Mouse (Mus musculus): ENCODE data around the gene Zbtb4. TPM values are rescaled to one million over a fixed set of nuclear protein-coding genes. Genes with fewer than 3 reads are reported as not detected.

The Zbtb4 gene
- polyA plus RNA-seq (2017; shearing (Covaris generic)) = 5.8 TPM

DNA sequence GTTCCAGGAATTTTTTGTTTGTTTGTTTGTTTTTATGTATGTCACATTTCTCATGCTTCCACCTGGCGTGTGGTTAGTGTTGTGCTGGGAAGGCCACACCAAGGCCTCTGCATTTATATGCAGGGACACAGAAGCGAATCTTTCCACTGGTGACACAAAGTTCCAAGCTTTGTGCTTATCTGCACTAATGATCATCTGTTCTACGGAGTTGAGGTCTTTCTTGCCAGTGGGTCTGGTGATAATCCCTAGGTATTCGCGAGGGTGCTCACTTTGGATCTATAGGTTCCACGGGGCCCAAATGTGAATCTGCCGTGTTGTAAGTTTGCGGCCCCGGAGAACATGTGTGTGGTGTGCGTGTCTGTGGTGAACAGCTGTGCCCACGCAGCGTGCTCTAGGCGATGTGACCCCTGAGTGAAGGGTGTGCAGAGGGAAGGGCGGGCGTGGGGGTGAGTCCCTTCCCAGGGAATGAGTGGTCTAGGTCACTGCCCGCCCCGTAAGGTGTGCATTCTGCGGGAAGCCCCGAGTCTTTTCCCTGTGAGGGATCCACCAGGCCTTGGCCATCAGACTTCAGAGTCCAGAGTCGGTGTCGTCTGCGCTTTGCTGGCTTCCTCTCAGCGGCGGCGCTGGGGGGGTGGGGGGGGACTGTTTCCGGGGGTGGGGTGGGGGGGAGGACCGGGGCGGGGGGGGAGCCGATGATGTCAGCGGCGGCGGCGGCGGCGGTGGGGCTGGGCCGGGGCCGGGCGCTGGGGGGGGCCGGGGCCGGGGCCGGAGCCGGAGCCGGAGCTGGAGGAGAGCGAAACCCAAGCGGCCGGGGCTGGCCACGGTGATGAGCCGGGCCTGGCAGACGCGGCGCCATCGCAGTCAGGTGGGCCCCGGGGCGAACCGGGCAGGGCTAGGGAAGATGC lies at the start of gene Zbtb4:
Gene Zbtb4 (plus strand): TSS at position 692 of the 905 bp plus-strand sequence.

DNA sequence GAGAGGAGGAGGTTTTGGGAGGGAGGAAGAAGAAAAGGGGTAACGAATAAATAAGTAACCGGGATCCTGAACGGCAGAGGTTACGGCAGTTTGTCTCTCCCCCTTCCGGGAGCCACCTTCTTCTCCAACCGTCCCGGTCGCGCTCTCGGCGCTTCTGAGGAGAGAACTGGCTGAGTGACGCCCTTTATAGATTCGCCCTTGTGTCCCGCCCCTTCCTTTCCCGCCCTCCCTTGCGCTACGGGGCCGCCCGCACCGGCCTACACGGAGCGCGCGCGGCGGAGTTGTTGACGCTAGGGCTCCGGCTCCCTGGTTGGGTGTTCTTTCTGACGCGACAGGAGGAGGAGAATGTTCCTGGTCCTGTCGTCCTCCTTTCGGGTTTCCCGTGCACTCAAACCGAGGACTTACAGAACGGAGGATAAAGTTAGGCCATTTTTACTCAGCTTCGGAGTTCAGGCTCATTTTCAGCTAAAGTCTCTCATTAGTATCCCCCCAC lies 7.2 kb upstream of the Zbtb4 start, which contains the start of gene Polr2a:
Gene Polr2a (minus strand): TSS at position 160 of the 493 bp plus-strand sequence.

DNA sequence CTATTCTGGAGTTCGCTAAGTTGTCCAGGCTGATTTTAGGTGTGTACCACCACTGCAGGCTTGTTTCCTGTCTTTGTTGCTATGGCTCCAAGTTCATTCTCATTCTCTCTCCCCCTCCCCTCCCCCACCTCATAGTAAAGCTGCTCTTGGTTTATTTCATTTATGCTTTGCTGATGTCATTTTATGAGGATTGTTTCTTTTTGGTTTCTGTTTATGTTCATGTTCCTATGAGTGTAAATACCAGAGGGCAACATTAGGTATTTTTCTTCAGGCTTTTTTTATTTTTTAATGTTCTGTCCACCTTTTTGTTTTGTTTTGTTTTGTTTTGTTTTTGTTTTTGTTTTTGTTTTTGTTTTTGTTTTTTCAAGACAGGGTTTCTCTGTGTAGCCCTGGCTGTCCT lies 3.8 kb upstream of the Zbtb4 start, which contains the start of gene Slc35g3:
Gene Slc35g3 (minus strand): TSS at position 101 of the 400 bp plus-strand sequence.

DNA sequence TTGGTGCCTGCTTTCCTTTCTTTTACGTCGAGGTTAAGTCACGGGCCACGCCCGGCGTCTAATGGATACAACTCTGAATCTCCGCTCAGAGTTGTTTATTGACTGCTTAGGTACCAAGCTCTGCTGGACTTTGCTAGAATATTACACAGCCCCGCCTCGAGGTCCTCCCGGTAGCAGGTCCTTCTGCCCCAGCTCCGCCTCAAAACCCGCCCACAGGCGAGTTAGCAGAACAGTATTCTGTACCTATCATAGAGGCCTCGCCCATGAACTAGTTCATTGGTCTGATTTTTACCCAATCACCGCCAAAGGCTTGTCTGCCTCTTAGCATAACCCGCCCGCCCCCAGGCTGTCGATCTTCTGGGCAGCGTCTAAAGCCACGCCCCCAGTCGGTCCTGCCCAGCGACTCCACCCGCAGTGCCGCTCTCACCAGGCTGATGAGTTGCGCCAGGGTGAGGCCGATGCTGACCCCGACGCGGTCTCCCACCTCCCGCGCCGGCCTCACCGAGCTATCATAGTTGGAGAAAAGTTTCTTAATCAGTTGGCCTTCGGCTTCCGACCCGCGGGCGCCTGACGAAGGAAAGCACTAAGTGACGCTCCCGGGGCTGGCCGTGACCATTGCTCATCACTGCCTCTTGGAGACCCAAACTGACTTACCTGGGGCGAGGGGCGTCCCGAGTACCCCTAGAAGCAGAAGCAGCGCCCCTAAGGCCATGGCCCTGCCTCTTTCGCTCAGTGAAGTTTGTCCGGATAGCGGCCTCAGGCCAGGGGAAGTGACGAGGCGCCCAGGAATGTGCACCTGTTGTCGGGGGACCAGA lies 29.7 kb downstream of the Zbtb4 start, which contains the start of gene Chrnb1:
Gene Chrnb1 (minus strand): TSS at position 776 of the 815 bp plus-strand sequence.

DNA sequence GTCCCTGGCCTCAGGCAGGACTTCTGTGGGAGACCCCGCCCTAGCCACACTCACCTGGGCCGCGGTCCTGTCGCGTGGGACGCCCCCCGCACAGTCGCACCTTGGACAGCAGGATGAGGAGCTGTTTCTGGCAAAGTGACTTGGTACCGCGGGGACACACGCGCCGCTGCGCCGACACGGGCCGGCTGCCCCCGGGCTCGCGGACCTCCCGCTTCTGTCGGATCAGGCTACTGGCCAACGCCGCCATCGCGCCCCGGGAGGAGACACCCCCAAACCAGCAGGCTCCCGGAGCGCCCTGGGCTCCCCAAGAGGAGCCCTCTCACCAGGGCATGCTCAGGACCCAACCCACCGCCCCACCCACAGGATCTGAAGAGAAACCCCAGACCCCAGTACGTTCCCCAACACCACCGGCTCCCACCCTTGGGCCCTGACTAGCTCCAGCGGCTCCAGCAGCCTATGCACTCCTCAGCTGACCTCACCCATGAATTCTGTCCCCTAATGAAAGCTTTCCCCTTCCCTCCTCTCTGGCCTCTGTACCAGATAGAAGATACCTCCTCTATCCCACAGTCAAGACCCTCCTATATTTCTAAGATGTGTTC lies 35.8 kb downstream of the Zbtb4 start, which contains the start of gene Fgf11:
Gene Fgf11 (minus strand): TSS at position 479 of the 599 bp plus-strand sequence.

DNA sequence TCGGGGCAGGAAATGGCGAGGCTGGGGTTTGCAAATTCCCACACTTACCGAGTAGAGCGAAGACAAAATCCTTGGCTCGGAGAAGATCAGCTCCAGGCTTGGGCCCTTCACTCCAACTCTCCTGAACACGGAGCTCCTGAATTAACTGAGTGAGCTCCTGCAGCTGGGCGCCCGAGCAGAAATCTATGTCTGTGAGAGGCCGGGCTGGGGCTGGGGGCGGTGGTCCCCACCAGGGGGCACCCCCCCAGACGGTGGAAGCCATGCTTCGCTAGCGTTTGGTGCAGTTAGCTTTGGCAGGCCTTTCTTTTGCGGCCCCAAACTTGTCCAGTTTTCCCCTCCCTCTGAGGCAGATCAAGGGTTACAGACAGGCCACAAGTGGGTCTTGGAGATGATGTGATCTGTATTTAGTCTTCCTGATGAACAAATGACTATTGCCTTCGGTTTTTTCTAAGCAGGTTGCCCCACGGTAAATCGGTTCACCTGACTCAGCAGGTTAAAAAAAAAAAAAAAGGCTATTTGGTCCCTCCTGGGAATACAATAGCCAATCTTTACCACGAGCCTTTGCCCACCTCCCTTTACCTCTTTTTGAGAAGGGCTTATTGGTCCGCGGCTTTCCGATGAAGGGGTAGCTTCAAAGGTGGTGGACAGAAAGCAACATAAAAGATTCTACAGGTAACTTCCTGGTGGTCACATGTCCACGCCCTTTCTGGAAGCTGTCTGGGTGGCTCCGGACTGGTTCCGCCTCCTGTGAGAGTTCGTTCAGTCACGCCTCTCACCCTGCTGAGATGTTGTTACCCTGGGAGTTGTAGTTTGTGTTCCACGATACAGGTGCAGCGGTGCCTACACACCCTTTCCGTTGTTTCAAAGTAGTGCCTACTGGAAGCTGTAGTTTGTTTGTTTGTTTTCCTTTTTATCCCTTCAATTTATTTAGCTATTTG lies 39.5 kb downstream of the Zbtb4 start, which contains the start of gene Tmem102:
Gene Tmem102 (minus strand): TSS at position 653 of the 938 bp plus-strand sequence.

DNA sequence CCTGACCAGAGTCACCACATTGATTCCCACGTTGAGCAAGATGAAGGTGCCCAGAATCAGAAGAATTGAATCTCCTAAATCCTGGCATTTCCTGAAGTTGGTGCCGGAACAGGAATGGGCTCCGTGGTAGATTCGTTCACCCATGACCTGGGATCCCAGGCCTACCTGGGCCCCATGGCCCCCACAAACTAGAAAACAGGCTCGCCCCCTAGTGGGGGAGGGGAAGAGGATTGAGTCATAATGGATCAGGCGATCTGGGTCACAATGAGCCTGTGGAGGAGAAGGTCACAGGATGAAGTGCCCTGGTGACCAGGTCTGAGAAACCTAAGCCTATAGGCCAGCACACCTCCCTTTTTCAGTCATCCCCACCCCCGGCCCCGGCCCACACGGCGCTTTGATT lies 49.4 kb downstream of the Zbtb4 start, which contains the start of gene Gm39566:
Gene Gm39566 (minus strand): TSS at position 144 of the 400 bp plus-strand sequence.

DNA sequence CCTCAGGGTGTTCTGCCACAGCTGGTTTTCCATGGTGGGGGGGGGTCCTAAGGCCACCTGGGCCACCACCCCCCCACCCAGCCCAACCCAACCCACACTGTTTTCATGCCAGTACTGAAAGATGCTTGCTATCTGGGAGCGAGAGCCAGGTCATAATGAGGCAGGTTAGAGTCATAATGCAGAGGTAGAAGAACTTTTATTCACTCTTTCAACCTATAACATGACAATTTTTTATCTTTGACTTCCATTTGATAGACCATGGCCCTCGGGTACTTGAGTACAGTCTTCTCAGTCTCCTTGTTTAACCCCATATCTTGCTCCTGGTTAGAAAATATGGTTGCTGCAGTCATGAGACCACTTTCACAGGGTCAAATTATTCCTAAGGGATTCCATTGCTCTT lies 52.7 kb downstream of the Zbtb4 start, which contains the start of gene Spem2:
Gene Spem2 (minus strand): TSS at position 101 of the 400 bp plus-strand sequence.

DNA sequence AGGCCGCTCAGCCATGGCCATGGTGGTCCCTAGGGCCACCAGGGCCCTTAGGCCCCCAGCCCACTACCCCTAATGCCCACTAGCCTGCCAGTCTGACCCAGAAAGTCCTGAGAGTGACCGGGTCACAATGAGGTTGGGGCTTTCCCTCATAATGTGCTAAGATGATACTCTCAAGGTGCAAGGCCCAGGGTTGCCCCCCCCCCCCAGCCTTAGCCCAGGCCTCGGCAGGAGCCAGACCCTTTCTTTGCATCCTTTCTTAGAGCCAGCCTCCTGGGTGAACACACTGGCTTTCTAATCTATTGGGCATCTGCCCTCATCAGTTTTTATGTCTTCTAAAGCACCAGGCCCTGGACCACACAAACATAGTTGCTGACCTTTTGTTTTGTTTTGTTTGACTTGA lies 56.4 kb downstream of the Zbtb4 start, which contains the start of gene Spem1:
Gene Spem1 (minus strand): TSS at position 101 of the 400 bp plus-strand sequence.

Other genes starting within 250 kb of the Zbtb4 start
- gene Dnah2, start 216.8 kb upstream of the Zbtb4 start, polyA plus RNA-seq (2017; shearing (Covaris generic)) = not detected
- gene Efnb3, start 205.7 kb upstream of the Zbtb4 start, polyA plus RNA-seq (2017; shearing (Covaris generic)) = 0.27 TPM
- gene Wrap53, start 185.7 kb upstream of the Zbtb4 start, polyA plus RNA-seq (2017; shearing (Covaris generic)) = 32.4 TPM
- gene Trp53, start 185.6 kb upstream of the Zbtb4 start, polyA plus RNA-seq (2017; shearing (Covaris generic)) = 242 TPM
- gene Atp1b2, start 160.0 kb upstream of the Zbtb4 start, polyA plus RNA-seq (2017; shearing (Covaris generic)) = 0.20 TPM
- gene Shbg, start 148.0 kb upstream of the Zbtb4 start, polyA plus RNA-seq (2017; shearing (Covaris generic)) = not detected
- not detected for gene Sat2, start 143.9 kb upstream of the Zbtb4 start, polyA plus RNA-seq (2017; shearing (Covaris generic))
- gene Fxr2, start 132.9 kb upstream of the Zbtb4 start, polyA plus RNA-seq (2017; shearing (Covaris generic)) = 11.9 TPM
- not detected for gene Sox15, start 110.6 kb upstream of the Zbtb4 start, polyA plus RNA-seq (2017; shearing (Covaris generic))
- gene Mpdu1, start 103.3 kb upstream of the Zbtb4 start, polyA plus RNA-seq (2017; shearing (Covaris generic)) = 56.1 TPM
- 10.3 TPM for gene Cd68, start 99.8 kb upstream of the Zbtb4 start, polyA plus RNA-seq (2017; shearing (Covaris generic))
- gene Eif4a1, start 93.5 kb upstream of the Zbtb4 start, polyA plus RNA-seq (2017; shearing (Covaris generic)) = 508 TPM
- gene Senp3, start 83.8 kb upstream of the Zbtb4 start, polyA plus RNA-seq (2017; shearing (Covaris generic)) = 39.6 TPM
- gene Tnfsf13, start 80.1 kb upstream of the Zbtb4 start, polyA plus RNA-seq (2017; shearing (Covaris generic)) = 0.29 TPM
- not detected for gene Tnfsf12, start 70.1 kb upstream of the Zbtb4 start, polyA plus RNA-seq (2017; shearing (Covaris generic))
- gene Tnfsfm13, start 69.8 kb upstream of the Zbtb4 start, polyA plus RNA-seq (2017; shearing (Covaris generic)) = not detected
- gene Polr2a, start 7.3 kb upstream of the Zbtb4 start, polyA plus RNA-seq (2017; shearing (Covaris generic)) = 58.0 TPM
- gene Slc35g3, start 3.9 kb upstream of the Zbtb4 start, polyA plus RNA-seq (2017; shearing (Covaris generic)) = not detected
- 6.2 TPM for gene Chrnb1, start 30.0 kb downstream of the Zbtb4 start, polyA plus RNA-seq (2017; shearing (Covaris generic))
- gene Fgf11, start 35.9 kb downstream of the Zbtb4 start, polyA plus RNA-seq (2017; shearing (Covaris generic)) = not detected
- not detected for gene Tmem102, start 39.7 kb downstream of the Zbtb4 start, polyA plus RNA-seq (2017; shearing (Covaris generic))
- not detected for gene Gm39566, start 49.4 kb downstream of the Zbtb4 start, polyA plus RNA-seq (2017; shearing (Covaris generic))
- gene Spem2, start 52.6 kb downstream of the Zbtb4 start, polyA plus RNA-seq (2017; shearing (Covaris generic)) = not detected
- gene Spem1, start 56.3 kb downstream of the Zbtb4 start, polyA plus RNA-seq (2017; shearing (Covaris generic)) = not detected
- gene Nlgn2, start 71.9 kb downstream of the Zbtb4 start, polyA plus RNA-seq (2017; shearing (Covaris generic)) = 0.61 TPM
- 113 TPM for gene Tmem256, start 72.6 kb downstream of the Zbtb4 start, polyA plus RNA-seq (2017; shearing (Covaris generic))
- gene Plscr3, start 80.5 kb downstream of the Zbtb4 start, polyA plus RNA-seq (2017; shearing (Covaris generic)) = 27.8 TPM
- gene Tnk1, start 92.8 kb downstream of the Zbtb4 start, polyA plus RNA-seq (2017; shearing (Covaris generic)) = not detected
- not detected for gene Tmem95, start 112.1 kb downstream of the Zbtb4 start, polyA plus RNA-seq (2017; shearing (Covaris generic))
- 2.3 TPM for gene Kctd11, start 115.5 kb downstream of the Zbtb4 start, polyA plus RNA-seq (2017; shearing (Covaris generic))
- gene Acap1, start 129.6 kb downstream of the Zbtb4 start, polyA plus RNA-seq (2017; shearing (Covaris generic)) = 663 TPM
- gene 2810408A11Rik, start 135.1 kb downstream of the Zbtb4 start, polyA plus RNA-seq (2017; shearing (Covaris generic)) = 3.0 TPM
- gene Neurl4, start 135.2 kb downstream of the Zbtb4 start, polyA plus RNA-seq (2017; shearing (Covaris generic)) = 5.7 TPM
- 163 TPM for gene Gps2, start 148.0 kb downstream of the Zbtb4 start, polyA plus RNA-seq (2017; shearing (Covaris generic))
- gene Eif5a, start 156.0 kb downstream of the Zbtb4 start, polyA plus RNA-seq (2017; shearing (Covaris generic)) = 1,233 TPM
- not detected for gene Ybx2, start 169.9 kb downstream of the Zbtb4 start, polyA plus RNA-seq (2017; shearing (Covaris generic))
- gene Slc2a4, start 182.3 kb downstream of the Zbtb4 start, polyA plus RNA-seq (2017; shearing (Covaris generic)) = not detected
- not detected for gene Cldn7, start 198.9 kb downstream of the Zbtb4 start, polyA plus RNA-seq (2017; shearing (Covaris generic))
- gene Ctdnep1, start 215.2 kb downstream of the Zbtb4 start, polyA plus RNA-seq (2017; shearing (Covaris generic)) = 36.6 TPM
- gene Elp5, start 216.6 kb downstream of the Zbtb4 start, polyA plus RNA-seq (2017; shearing (Covaris generic)) = 70.7 TPM
- 438 TPM for gene Gabarap, start 225.2 kb downstream of the Zbtb4 start, polyA plus RNA-seq (2017; shearing (Covaris generic))
- gene Phf23, start 229.9 kb downstream of the Zbtb4 start, polyA plus RNA-seq (2017; shearing (Covaris generic)) = 117 TPM
- 25.7 TPM for gene Dvl2, start 234.7 kb downstream of the Zbtb4 start, polyA plus RNA-seq (2017; shearing (Covaris generic))
- gene Acadvl, start 249.5 kb downstream of the Zbtb4 start, polyA plus RNA-seq (2017; shearing (Covaris generic)) = 152 TPM